Mouse (Mus musculus) hindbrain, embryonic 15.5 days (tissue): ENCODE results near the gene Cnpy3. TPM values are rescaled to one million over a fixed set of nuclear protein-coding genes. Genes with fewer than 3 reads are reported as not detected.

Experiments
- ATAC-seq: fragments of 200-750 bp; cut with Nextera tagmentation; 2 replicates; pipeline ENCODE4 v1.8.0; 2017; ENCODE audit warnings: low read depth, moderate number of reproducible peaks, moderate TSS enrichment; ENCODE audit not compliant: low FRiP score
- H3K27ac ChIP-seq: fragments of 300-500 bp; sonication (generic); replicated peaks from 2 replicates; pipeline ENCODE4 v1.5.1; 2015; ENCODE audit warnings: mild to moderate bottlenecking, inconsistent platforms
- H3K27me3 ChIP-seq: fragments of 300-500 bp; sonication (generic); 2 replicates; pipeline ENCODE4 v1.6.1; 2015; ENCODE audit warnings: control low read depth, inconsistent platforms
- H3K36me3 ChIP-seq: fragments of 300-500 bp; sonication (generic); 2 replicates; pipeline ENCODE4 v1.6.1; 2015; ENCODE audit warnings: control low read depth, inconsistent platforms
- H3K4me1 ChIP-seq: fragments of 300-500 bp; sonication (generic); replicated peaks from 2 replicates; pipeline ENCODE4 v1.6.1; 2015; ENCODE audit warnings: control low read depth, inconsistent platforms
- H3K4me2 ChIP-seq: fragments of 300-500 bp; sonication (generic); 2 replicates; pipeline ENCODE4 v1.6.1; 2015; ENCODE audit warnings: moderate library complexity, mild to moderate bottlenecking, inconsistent platforms
- H3K4me3 ChIP-seq: fragments of 300-500 bp; sonication (generic); 2 replicates; pipeline ENCODE4 v1.5.1; 2015; ENCODE audit warnings: mild to moderate bottlenecking, inconsistent platforms
- H3K9ac ChIP-seq: fragments of 300-500 bp; sonication (generic); 2 replicates; pipeline ENCODE4 v1.6.1; 2015; ENCODE audit warnings: inconsistent platforms
- H3K9me3 ChIP-seq: fragments of 300-500 bp; sonication (generic); 2 replicates; pipeline ENCODE4 v1.6.1; 2016; ENCODE audit warnings: control low read depth, inconsistent platforms
- WGBS: fragments of 180-500 bp; shearing (Covaris S2); methylation state at CpG from one replicate; pipeline ENCODE4 v1.1.7; 2015; 5-methylcytosine and 5-hydroxymethylcytosine counted together
- polyA plus RNA-seq: library from polyadenylated mRNA; unstranded; fragments of >200 nt; fragmentation: Nextera tagmentation; extraction: Ambion mirVana; gene quantifications from 2 replicates; pipeline ENCODE4 v1.2.1, GENCODE M21; 2015

Cnpy3 gene
- polyA plus RNA-seq, 1 experiment from 2014 or later, result 73.5 TPM

DNA sequence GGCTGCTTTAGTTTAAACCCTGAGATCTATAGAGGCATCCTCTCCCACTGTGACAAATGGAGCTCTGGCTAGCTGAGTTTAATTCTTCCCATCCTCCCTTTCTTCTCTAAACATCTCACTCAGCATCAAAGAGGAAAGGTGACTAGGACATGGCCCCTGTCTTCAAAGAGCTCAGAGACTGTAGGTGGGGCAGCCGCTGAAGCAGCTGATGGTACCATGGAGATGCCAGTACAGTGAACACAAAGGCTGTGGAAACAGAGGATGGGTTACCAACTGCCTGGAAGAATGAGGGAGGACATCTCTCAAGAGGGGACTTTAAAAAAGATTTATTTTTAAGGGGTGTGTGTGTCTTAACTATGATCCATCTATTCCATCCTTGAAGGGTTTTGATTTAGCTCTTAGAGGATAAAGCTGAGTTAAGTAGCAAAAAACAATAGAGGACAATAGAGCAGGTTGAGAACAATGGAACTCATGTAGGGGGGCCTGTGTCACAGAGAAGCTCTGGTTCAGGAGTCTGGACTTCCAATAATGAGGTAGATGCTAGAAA is 57.4 kb downstream of the Cnpy3 start:
- no peak overlapping the region for H3K4me3 ChIP-seq
- H3K4me1 ChIP-seq, result no peaks in the 10 kb centered on the region
- no peak for ATAC-seq
- H3K9ac ChIP-seq, result no peak overlapping the region
- no peak overlapping the region for H3K27ac ChIP-seq
- WGBS, result 66% methylated on average over 1 of the region's 1 CpGs
- H3K9me3 ChIP-seq, result no peaks in the 10 kb centered on the region
- H3K4me2 ChIP-seq, result no peak overlapping the region
- no peaks in the 10 kb centered on the region for H3K27me3 ChIP-seq
- H3K36me3 ChIP-seq, result peaks cover 7% of the 10 kb centered on the region

DNA sequence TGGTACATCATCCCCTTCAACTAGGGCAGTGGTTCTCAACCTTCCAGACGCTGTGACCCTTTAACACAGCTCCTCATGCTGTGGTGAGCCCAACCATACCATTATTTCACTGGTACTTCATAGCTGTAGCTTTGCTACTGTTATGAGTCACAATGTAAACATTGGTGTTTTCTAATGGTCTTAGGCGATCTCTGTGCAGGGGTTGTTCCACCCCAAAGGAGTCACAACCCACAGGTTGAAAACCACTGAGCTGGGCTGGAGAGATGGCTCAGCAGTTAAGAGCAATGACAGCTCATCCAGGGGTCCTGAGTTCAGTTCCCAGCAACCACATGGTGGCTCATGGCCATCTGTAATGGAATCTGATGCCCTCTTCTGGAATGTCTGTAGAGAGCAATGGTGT is 60.6 kb downstream of the Cnpy3 start:
- WGBS, result 94% methylated on average over 2 of the region's 2 CpGs
- Histone ChIP-seq H3K27me3 (no peaks in the 10 kb centered on the region), H3K36me3 (peaks cover 10% of the 10 kb centered on the region), H3K4me3 (no peak overlapping the region), H3K27ac (no peak overlapping the region), H3K9ac (no peak overlapping the region), H3K4me1 (no peaks in the 10 kb centered on the region), H3K9me3 (no peaks in the 10 kb centered on the region), H3K4me2 (no peak overlapping the region)
- ATAC-seq, result no peak

DNA sequence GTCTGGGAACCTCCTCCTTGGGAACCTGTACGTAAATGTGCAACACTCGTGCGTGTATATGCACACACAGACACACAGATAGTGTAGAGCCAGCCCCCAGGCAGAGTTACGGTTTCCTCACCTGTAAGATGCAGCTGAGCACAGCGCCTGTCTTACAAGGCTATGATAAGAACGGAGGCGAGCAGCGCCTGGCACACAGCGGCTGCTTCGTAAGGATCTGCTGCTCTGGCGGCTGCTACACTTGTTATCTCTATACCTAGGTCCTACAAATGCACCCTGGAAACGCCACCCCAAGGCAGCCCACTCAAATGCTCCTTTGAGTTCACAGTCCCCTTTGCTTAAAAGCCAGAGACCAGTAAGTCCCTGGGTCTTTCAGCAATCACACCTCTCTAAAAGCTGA is 61.3 kb downstream of the Cnpy3 start:
- ATAC-seq, result no peak

DNA sequence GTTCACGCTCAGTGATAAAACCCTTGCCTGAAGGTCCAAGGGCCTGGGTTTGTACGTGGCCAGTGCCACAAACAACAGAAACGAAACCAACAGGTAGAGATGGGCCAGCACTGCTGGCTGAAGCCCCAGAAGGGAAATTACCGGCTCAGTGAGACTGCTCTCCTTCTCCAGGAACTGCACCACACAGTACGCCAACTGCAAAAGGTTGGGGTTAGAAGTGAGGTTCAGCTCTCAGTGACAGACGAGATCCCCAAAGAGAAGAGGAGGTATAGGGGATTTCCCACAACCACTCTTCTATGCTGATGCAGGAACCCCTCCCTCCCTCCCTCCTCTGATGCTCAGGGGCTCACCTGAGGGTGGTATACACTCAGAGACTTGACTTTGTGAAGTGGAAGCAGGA is 66.1 kb downstream of the Cnpy3 start:
- no peaks in the 10 kb centered on the region for H3K9me3 ChIP-seq
- no peak for ATAC-seq
- H3K27me3 ChIP-seq, result no peaks in the 10 kb centered on the region
- no peak overlapping the region for H3K9ac ChIP-seq
- no peak overlapping the region for H3K4me2 ChIP-seq
- 94% methylated on average over 6 of the region's 6 CpGs for WGBS
- H3K4me3 ChIP-seq, result no peak overlapping the region
- H3K4me1 ChIP-seq, result peaks cover 9% of the 10 kb centered on the region
- H3K36me3 ChIP-seq, result peaks cover 38% of the 10 kb centered on the region
- no peak overlapping the region for H3K27ac ChIP-seq

More for the DNA sequence above, 61.3 kb downstream of the Cnpy3 start:
- Histone ChIP-seq H3K27me3 (no peaks in the 10 kb centered on the region), H3K4me2 (no peak overlapping the region), H3K36me3 (peaks cover 18% of the 10 kb centered on the region), H3K27ac (no peak overlapping the region), H3K9ac (no peak overlapping the region), H3K9me3 (no peaks in the 10 kb centered on the region), H3K4me3 (no peak overlapping the region), H3K4me1 (no peaks in the 10 kb centered on the region)
- WGBS, result 97% methylated on average over 12 of the region's 12 CpGs

Other genes with a start within 250 kb of the Cnpy3 start
- gene Cul9, start 205.8 kb downstream of the Cnpy3 start, polyA plus RNA-seq, result 21.0 and 26.5 TPM in 2 replicates
- 2.7 and 4.5 TPM in 2 replicates for gene Srf, start 196.0 kb downstream of the Cnpy3 start, polyA plus RNA-seq
- 32.8 and 34.1 TPM in 2 replicates for gene Ptk7, start 122.7 kb downstream of the Cnpy3 start, polyA plus RNA-seq
- gene Klc4, start 106.2 kb downstream of the Cnpy3 start, polyA plus RNA-seq, result 33.9 and 35.9 TPM in 2 replicates
- gene Mrpl2, start 106.0 kb downstream of the Cnpy3 start, polyA plus RNA-seq, result 64.3 TPM in 2 replicates
- gene Cul7, start 101.9 kb downstream of the Cnpy3 start, polyA plus RNA-seq, result 38.4 and 43.8 TPM in 2 replicates
- 53.0 TPM in 2 replicates for gene Rrp36, start 77.9 kb downstream of the Cnpy3 start, polyA plus RNA-seq
- gene Mea1, start 73.4 kb downstream of the Cnpy3 start, polyA plus RNA-seq, result 291 and 302 TPM in 2 replicates
- gene Klhdc3, start 71.3 kb downstream of the Cnpy3 start, polyA plus RNA-seq, result 168 and 179 TPM in 2 replicates
- gene Ppp2r5d, start 47.1 kb downstream of the Cnpy3 start, polyA plus RNA-seq, result 101 and 109 TPM in 2 replicates
- 29.7 and 30.7 TPM in 2 replicates for gene Pex6, start 40.8 kb downstream of the Cnpy3 start, polyA plus RNA-seq
- 0.86 and 1.9 TPM in 2 replicates for gene Gnmt, start 23.0 kb downstream of the Cnpy3 start, polyA plus RNA-seq
- 0.19 and 0.45 TPM in 2 replicates for gene Ptcra, start 11.5 kb upstream of the Cnpy3 start, polyA plus RNA-seq
- 53.6 and 58.8 TPM in 2 replicates for gene 2310039H08Rik, start 20.4 kb upstream of the Cnpy3 start, polyA plus RNA-seq
- gene Rpl7l1, start 30.5 kb upstream of the Cnpy3 start, polyA plus RNA-seq, result 82.2 and 87.9 TPM in 2 replicates
- 7.7 and 10.3 TPM in 2 replicates for gene Bicral, start 106.3 kb upstream of the Cnpy3 start, polyA plus RNA-seq
- gene Tbcc, start 138.5 kb upstream of the Cnpy3 start, polyA plus RNA-seq, result 57.5 and 60.8 TPM in 2 replicates
- gene Prph2, start 158.2 kb upstream of the Cnpy3 start, polyA plus RNA-seq, result 0.05 TPM in 1 of 2 replicates, not detected in the other